Mouse (Mus musculus) testis, adult 10 weeks (tissue): ENCODE measurements around the gene Ptpn5. TPM values are rescaled to one million over a fixed set of nuclear protein-coding genes. Genes with fewer than 3 reads are reported as not detected.

Experiments used
- polyA plus RNA-seq: library from polyadenylated mRNA; stranded (reverse); fragments of 350-450 nt; fragmentation: Illumina TruSeq; extraction: RNeasy Lipid Tissue Mini Kit (QIAGEN cat#74804); gene quantifications from one replicate; pipeline ENCODE4 v1.2.3, GENCODE M21; 2014; ENCODE audit warnings: low read depth, low replicate concordance

Gene Ptpn5
- not detected for polyA plus RNA-seq

DNA sequence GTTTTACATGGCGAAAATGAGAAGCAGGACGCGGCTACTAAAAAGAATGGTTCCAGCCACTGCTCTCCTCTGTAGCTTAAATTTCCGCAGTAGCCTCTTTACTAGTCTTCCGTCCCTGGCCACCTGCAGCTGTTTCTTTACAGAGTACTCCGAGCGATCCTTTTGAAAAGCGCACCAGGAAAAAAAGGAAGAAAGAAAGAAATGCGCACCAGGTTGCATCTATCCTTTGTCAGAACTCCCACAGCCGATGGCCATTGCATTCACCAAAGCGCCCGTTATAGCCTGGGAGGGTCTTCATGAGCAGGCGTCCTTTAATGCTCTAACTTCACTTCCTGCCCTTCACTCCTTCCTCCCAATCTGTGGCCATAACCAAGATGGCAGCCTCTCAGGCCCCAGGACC, at the start of gene Ptpn5:
Gene Ptpn5 (minus strand): TSS at position 354 of the 400 bp plus-strand sequence.

DNA sequence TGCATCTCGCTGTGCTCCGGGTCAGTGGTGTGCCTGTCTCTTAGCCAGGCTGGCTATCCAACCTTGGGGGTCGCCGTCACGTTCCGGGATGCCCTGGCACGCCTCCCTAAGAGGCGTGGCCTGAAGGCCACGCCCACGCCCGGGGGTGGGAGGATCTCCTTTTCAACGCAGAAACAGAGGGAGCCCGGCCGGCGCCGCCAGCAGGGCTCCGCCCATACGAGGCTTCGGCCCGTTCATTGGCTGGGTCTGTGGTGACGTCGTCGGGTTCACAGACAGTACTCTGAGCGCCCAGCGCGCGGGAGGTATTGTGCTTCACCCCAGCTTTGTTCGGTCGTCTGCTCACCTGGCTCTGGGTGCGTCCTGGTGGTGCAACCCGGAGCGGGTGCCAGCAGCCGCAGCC, 83.1 kb downstream of the Ptpn5 start, which contains the start of gene Tmem86a:
Gene Tmem86a (plus strand): TSS at position 236 of the 400 bp plus-strand sequence.

Other genes with a start within 250 kb of the Ptpn5 start
- gene Tsg101, start 213.7 kb downstream of the Ptpn5 start, polyA plus RNA-seq, result 180 TPM
- 15.7 TPM for gene Uevld, start 175.2 kb downstream of the Ptpn5 start, polyA plus RNA-seq
- 361 TPM for gene Gm9999, start 150.1 kb downstream of the Ptpn5 start, polyA plus RNA-seq
- 14.4 TPM for gene Spty2d1, start 125.3 kb downstream of the Ptpn5 start, polyA plus RNA-seq
- gene Tmem86a, start 83.1 kb downstream of the Ptpn5 start, polyA plus RNA-seq, result 2.6 TPM
- gene Mrgpra6, start 71.2 kb upstream of the Ptpn5 start, polyA plus RNA-seq, result not detected
- gene Mrgpra9, start 119.2 kb upstream of the Ptpn5 start, polyA plus RNA-seq, result not detected
- not detected for gene Mrgpra1, start 220.6 kb upstream of the Ptpn5 start, polyA plus RNA-seq